Mouse (Mus musculus) neural tube, embryonic 12.5 days (tissue): Measurements from ENCODE around the gene Tep1. TPM values are rescaled to one million over a fixed set of nuclear protein-coding genes. Genes with fewer than 3 reads are reported as not detected.
A peak's percentile ranks its signal among the peaks of the same experiment; 100 is the strongest.
"Not testable (repeated sequence)": the region's sequence is repeated elsewhere in the genome, so short reads cannot be mapped to it uniquely, and the experiment has no call there.

Experiments
- ATAC-seq: fragments of 200-750 bp; cut with Nextera tagmentation; 2 replicates; pipeline ENCODE4 v1.8.0; 2017; ENCODE audit warnings: low read depth, mild to moderate bottlenecking, moderate TSS enrichment, moderate library complexity; ENCODE audit not compliant: low FRiP score
- H3K27ac ChIP-seq: fragments of 300-500 bp; sonication (generic); 2 replicates; pipeline ENCODE4 v1.5.1; 2016
- H3K27me3 ChIP-seq: fragments of 300-500 bp; sonication (generic); replicated peaks from 2 replicates; pipeline ENCODE4 v1.6.1; 2016; ENCODE audit warnings: mild to moderate bottlenecking
- H3K36me3 ChIP-seq: fragments of 300-500 bp; sonication (generic); 2 replicates; pipeline ENCODE4 v1.6.1; 2016; ENCODE audit warnings: mild to moderate bottlenecking
- H3K4me1 ChIP-seq: fragments of 300-500 bp; sonication (generic); 2 replicates; pipeline ENCODE4 v1.6.1; 2016
- H3K4me2 ChIP-seq: fragments of 300-500 bp; sonication (generic); replicated peaks from 2 replicates; pipeline ENCODE4 v1.6.1; 2016; ENCODE audit warnings: mild to moderate bottlenecking
- H3K4me3 ChIP-seq: fragments of 300-500 bp; sonication (generic); 2 replicates; pipeline ENCODE4 v1.5.1; 2016
- H3K9ac ChIP-seq: fragments of 300-500 bp; sonication (generic); 2 replicates; pipeline ENCODE4 v1.6.1; 2016; ENCODE audit warnings: mild to moderate bottlenecking
- H3K9me3 ChIP-seq: fragments of 300-500 bp; sonication (generic); 2 replicates; pipeline ENCODE4 v1.6.1; 2016; ENCODE audit warnings: mild to moderate bottlenecking
- WGBS: fragments of 180-500 bp; shearing (Covaris S2); methylation state at CpG from one replicate; pipeline ENCODE4 v1.1.7; 2016; 5-methylcytosine and 5-hydroxymethylcytosine counted together
- polyA plus RNA-seq: library from polyadenylated mRNA; unstranded; fragments of >200 nt; fragmentation: Nextera tagmentation; extraction: Ambion mirVana; gene quantifications from 2 replicates; pipeline ENCODE4 v1.2.1, GENCODE M21; 2016

The Tep1 gene
- 5.8 and 5.9 TPM in 2 replicates for polyA plus RNA-seq

- WGBS: 7% methylated on average over 32 of the region's 32 CpGs
- Histone ChIP-seq H3K9ac (peak within 1 kb of the TSS; percentile 56), H3K4me2 (peak within 1 kb of the TSS; percentile 72), H3K27ac (no peak within 1 kb of the TSS), H3K4me1 (no peaks in the 10 kb centered on the region), H3K27me3 (no peaks in the 10 kb centered on the region), H3K36me3 (no peaks in the 10 kb centered on the region), H3K9me3 (no peaks in the 10 kb centered on the region), H3K4me3 (peak within 1 kb of the TSS; percentile 51)
- ATAC-seq: peak; percentile 93
Measured at GRCm38 (mm10) chr14:50869889-50870804, at the start of gene Tep1. TSS of gene Tep1 (minus strand) at chr14:50870560.

DNA sequence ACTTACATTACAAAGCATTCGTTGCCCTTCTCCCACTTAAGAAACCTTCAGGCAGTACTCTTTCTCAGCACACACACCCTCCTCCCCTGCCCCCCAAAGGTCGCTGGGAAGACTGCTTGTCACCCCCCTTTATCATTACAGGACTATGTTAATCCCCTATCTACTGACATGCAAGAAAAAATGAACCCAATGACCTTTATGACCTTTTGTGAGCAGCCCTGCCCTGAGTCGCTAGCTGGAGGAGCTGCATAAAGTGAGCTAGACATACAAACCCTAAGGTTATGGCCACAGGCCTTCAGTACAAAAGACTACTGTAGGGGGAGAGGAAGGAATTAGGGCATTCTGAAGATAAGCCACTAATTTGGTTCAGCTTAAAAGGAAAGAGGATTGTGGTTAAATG is 41.0 kb upstream of the Tep1 start:
- Histone ChIP-seq H3K4me3 (no peak overlapping the region), H3K27ac (no peak overlapping the region), H3K9me3 (no peaks in the 10 kb centered on the region), H3K4me1 (no peaks in the 10 kb centered on the region), H3K4me2 (no peak overlapping the region), H3K36me3 (peaks cover 44% of the 10 kb centered on the region), H3K9ac (no peak overlapping the region), H3K27me3 (no peaks in the 10 kb centered on the region)
- no peak for ATAC-seq
- WGBS: 61% methylated on average over 3 of the region's 3 CpGs

- no peak overlapping the region for H3K9ac ChIP-seq
- H3K4me3 ChIP-seq: no peak overlapping the region
- H3K27me3 ChIP-seq: no peaks in the 10 kb centered on the region
- peaks cover 15% of the 10 kb centered on the region for H3K36me3 ChIP-seq
- H3K4me2 ChIP-seq: no peak overlapping the region
- no peak for ATAC-seq
- H3K9me3 ChIP-seq: no peaks in the 10 kb centered on the region
- H3K4me1 ChIP-seq: peaks cover 3% of the 10 kb centered on the region; the same call in 1 of the 2 replicates
- WGBS: 82% methylated on average over 4 of the region's 4 CpGs
- no peak overlapping the region for H3K27ac ChIP-seq
Measured at GRCm38 (mm10) chr14:50908126-50908525, 37.8 kb upstream of the Tep1 start.

DNA sequence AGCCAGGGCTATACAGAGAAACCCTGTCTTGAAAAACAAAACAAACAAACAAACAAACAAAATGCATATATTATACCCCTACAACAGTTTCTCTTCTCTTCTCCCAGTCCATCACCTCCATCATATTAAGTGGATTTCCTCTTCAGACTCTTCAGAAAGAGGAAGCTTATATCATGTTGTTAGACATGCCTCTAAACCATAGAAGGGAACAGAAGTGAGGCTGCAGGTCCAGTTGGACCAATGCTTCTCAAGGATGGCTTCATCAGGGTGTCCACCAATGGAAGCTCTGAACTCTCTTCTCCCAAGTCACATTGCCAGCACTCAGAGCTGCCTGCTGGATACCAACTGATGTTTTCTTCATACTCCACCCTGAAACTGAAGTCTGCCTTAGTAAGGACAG is 35.0 kb upstream of the Tep1 start:
- ATAC-seq, H3K4me1 ChIP-seq, H3K9ac ChIP-seq, H3K4me3 ChIP-seq, H3K4me2 ChIP-seq, H3K9me3 ChIP-seq, H3K27ac ChIP-seq, H3K36me3 ChIP-seq, H3K27me3 ChIP-seq: not testable (repeated sequence)

- no peaks in the 10 kb centered on the region for H3K36me3 ChIP-seq
- H3K4me3 ChIP-seq: no peak overlapping the region
- H3K9me3 ChIP-seq: no peaks in the 10 kb centered on the region
- H3K27me3 ChIP-seq: no peaks in the 10 kb centered on the region
- WGBS: 88% methylated on average over 4 of the region's 4 CpGs
- ATAC-seq: no peak
- no peak overlapping the region for H3K27ac ChIP-seq
- peaks cover 3% of the 10 kb centered on the region; the same call in 1 of the 2 replicates for H3K4me1 ChIP-seq
- no peak overlapping the region for H3K9ac ChIP-seq
- H3K4me2 ChIP-seq: no peak overlapping the region
Measured at GRCm38 (mm10) chr14:50904828-50905129, 34.4 kb upstream of the Tep1 start.

- peak overlapping the region; percentile 51 for H3K9ac ChIP-seq
- peak; percentile 91 for ATAC-seq
- H3K36me3 ChIP-seq: no peaks in the 10 kb centered on the region
- H3K27ac ChIP-seq: no peak overlapping the region
- peak overlapping the region; percentile 29 for H3K4me3 ChIP-seq
- H3K9me3 ChIP-seq: no peaks in the 10 kb centered on the region
- peak overlapping the region; percentile 71 for H3K4me2 ChIP-seq
- no peaks in the 10 kb centered on the region for H3K27me3 ChIP-seq
- peaks cover 3% of the 10 kb centered on the region; the same call in 1 of the 2 replicates for H3K4me1 ChIP-seq
- WGBS: 3% methylated on average over 26 of the region's 26 CpGs
Measured at GRCm38 (mm10) chr14:50903973-50904827, 33.8 kb upstream of the Tep1 start.

DNA sequence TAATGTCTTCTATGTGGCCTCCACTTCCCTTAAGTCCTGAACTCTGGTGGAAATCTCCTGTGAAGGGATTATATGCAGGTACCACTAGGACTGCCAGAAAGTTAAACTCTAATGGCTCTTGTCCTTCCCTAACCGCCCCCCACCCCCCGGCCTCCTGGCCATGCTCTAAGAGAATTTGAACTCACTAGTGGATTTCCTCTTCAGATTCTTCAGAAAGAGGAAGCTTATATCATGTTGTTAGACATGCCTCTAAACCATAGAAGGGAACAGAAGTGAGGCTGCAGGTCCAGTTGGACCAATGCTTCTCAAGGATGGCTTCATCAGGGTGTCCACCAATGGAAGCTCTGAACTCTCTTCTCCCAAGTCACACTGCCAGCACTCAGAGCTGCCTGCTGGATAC is 27.6 kb upstream of the Tep1 start:
- H3K36me3 ChIP-seq, H3K9me3 ChIP-seq, H3K9ac ChIP-seq, H3K4me1 ChIP-seq, H3K4me3 ChIP-seq, H3K27me3 ChIP-seq, H3K27ac ChIP-seq, ATAC-seq, H3K4me2 ChIP-seq: not testable (repeated sequence)
- 92% methylated on average over 2 of the region's 2 CpGs for WGBS

DNA sequence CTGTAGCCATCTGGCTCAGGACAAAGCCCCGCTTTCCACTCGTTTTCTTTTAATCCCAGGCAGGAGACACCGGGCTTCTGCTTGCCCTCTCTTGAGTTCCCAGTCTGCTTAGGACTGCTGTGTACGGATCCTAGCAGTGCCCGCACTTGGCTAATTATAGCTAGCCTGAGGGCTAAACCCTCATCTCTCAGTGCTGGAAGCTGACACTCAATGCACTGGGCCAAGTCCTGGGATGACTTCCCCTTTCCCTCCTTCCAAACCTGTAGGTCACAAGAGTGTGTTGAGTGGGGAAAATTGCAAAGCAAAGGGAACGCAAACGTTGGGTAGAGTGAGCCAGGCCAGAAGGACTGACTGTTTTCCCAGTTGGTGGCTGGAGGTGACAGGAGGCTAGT is 27.0 kb upstream of the Tep1 start, which contains the start of gene Klhl33:
TSS of gene Klhl33 (minus strand) at position 134 of the 392 bp plus-strand sequence.
- Histone ChIP-seq H3K27ac (no peak within 1 kb of the TSS), H3K27me3 (peaks cover 3% of the 10 kb centered on the region; the same call in 1 of the 2 replicates), H3K9ac (peak within 1 kb of the TSS; percentile 65), H3K4me3 (peak within 1 kb of the TSS; percentile 47), H3K4me1 (peaks cover 10% of the 10 kb centered on the region), H3K36me3 (no peaks in the 10 kb centered on the region), H3K9me3 (no peaks in the 10 kb centered on the region), H3K4me2 (peak within 1 kb of the TSS; percentile 83)
- no peak for ATAC-seq
- 49% methylated on average over 7 of the region's 7 CpGs for WGBS

GRCm38 (mm10) chr14:50896747-50897373 is 26.5 kb upstream of the Tep1 start:
- H3K4me1 ChIP-seq: peaks cover 10% of the 10 kb centered on the region
- H3K4me2 ChIP-seq: peak overlapping the region; percentile 83
- peak overlapping the region; percentile 65 for H3K9ac ChIP-seq
- H3K36me3 ChIP-seq: no peaks in the 10 kb centered on the region
- no peaks in the 10 kb centered on the region for H3K9me3 ChIP-seq
- no peak overlapping the region for H3K27ac ChIP-seq
- peak overlapping the region; percentile 47 for H3K4me3 ChIP-seq
- H3K27me3 ChIP-seq: peaks cover 3% of the 10 kb centered on the region; the same call in 1 of the 2 replicates
- peak; percentile 61 for ATAC-seq
- WGBS: 19% methylated on average over 23 of the region's 23 CpGs

GRCm38 (mm10) chr14:50895985-50896746 is 25.8 kb upstream of the Tep1 start:
- Histone ChIP-seq H3K9ac (peak overlapping the region; percentile 65), H3K27ac (no peak overlapping the region), H3K4me1 (peaks cover 10% of the 10 kb centered on the region), H3K27me3 (peaks cover 3% of the 10 kb centered on the region; the same call in 1 of the 2 replicates), H3K4me2 (peak overlapping the region; percentile 83), H3K9me3 (no peaks in the 10 kb centered on the region), H3K4me3 (peak overlapping the region; percentile 47), H3K36me3 (no peaks in the 10 kb centered on the region)
- ATAC-seq: peak; percentile 41
- WGBS: 16% methylated on average over 19 of the region's 19 CpGs

- H3K36me3 ChIP-seq: no peaks in the 10 kb centered on the region
- no peak overlapping the region for H3K27ac ChIP-seq
- ATAC-seq: no peak
- H3K9ac ChIP-seq: no peak overlapping the region
- H3K27me3 ChIP-seq: peaks cover 3% of the 10 kb centered on the region; the same call in 1 of the 2 replicates
- H3K4me3 ChIP-seq: no peak overlapping the region
- no peak overlapping the region for H3K4me2 ChIP-seq
- peaks cover 10% of the 10 kb centered on the region for H3K4me1 ChIP-seq
- H3K9me3 ChIP-seq: no peaks in the 10 kb centered on the region
Measured at GRCm38 (mm10) chr14:50895407-50895806, 25.0 kb upstream of the Tep1 start.
